Mouse (Mus musculus): ENCODE results near the gene Gstp1. TPM values are rescaled to one million over a fixed set of nuclear protein-coding genes. Genes with fewer than 3 reads are reported as not detected.
A peak's percentile ranks its signal among the peaks of the same experiment; 100 is the strongest.

Gene Gstp1
- polyA plus RNA-seq, 1 experiment: 88.6 TPM

DNA sequence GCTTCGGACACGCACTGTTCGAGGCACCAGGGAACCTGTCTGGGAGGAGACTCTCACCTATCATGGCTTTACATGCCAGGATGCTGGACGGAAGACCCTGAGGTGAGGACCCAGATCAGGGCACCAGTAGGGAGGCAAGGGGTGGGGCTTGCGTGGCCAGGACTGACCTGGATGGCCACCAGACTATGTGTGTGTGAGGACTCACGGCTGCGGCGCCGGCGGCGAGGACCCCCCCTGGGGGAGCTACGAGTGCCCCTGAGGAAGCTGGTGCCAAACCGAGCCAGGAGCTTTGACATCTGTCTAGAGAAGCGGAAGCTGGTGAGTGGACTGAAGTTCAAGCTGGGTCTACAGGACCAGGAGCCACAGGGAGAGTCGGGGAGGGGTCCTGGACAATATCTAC, 33.5 kb downstream of the Gstp1 start:
- Histone ChIP-seq H3K27me3 (ENCODE audit: control insufficient read depth, insufficient read depth, low read length) (no peaks in the 10 kb centered on the region), H3K36me3 (ENCODE audit: control insufficient read depth, insufficient read depth, low read length) (no peaks in the 10 kb centered on the region; the same call in none of the 2 replicates), H3K4me3 (ENCODE audit: control insufficient read depth, low read depth, low read length) (no peak overlapping the region), H3K27ac (ENCODE audit: control insufficient read depth, insufficient read depth, low read depth, low read length) (no peak overlapping the region), H3K4me1 (ENCODE audit: control insufficient read depth, insufficient read depth, low read length) (peaks cover 15% of the 10 kb centered on the region)
- TF ChIP-seq POLR2A (IDR thresholded peaks at IDR 0.05; ENCODE audit: control insufficient read depth, low read depth, low read length) (no peak), CTCF (IDR thresholded peaks at IDR 0.05; ENCODE audit: control insufficient read depth, insufficient read depth, insufficient replicate concordance, low read depth, low read length) (no peak)

DNA sequence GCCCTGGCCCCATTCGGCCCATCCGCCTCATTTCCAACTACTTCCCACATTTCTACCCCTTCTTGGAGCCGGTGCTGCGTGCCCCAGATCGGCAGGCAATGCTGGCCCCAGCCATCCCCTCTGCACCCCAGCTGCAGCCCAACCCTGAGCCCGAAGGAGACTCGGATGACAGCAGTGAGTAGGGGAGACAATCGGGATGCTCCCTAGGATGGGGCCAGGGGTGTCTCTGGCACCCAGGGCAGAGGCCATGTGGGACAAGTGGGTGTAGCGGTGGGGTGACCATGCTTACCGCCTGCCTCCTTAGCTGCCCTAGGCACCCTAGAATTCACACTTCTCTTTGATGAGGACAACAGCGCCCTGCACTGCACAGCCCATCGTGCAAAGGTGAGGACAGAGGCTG, 34.1 kb downstream of the Gstp1 start:
- TF ChIP-seq POLR2A (IDR thresholded peaks at IDR 0.05; ENCODE audit: control insufficient read depth, low read depth, low read length) (no peak), CTCF (IDR thresholded peaks at IDR 0.05; ENCODE audit: control insufficient read depth, insufficient read depth, insufficient replicate concordance, low read depth, low read length) (no peak)
- peaks cover 19% of the 10 kb centered on the region for H3K4me1 ChIP-seq (ENCODE audit: control insufficient read depth, insufficient read depth, low read length)
- H3K27ac ChIP-seq (ENCODE audit: control insufficient read depth, insufficient read depth, low read depth, low read length): no peak overlapping the region
- no peaks in the 10 kb centered on the region for H3K27me3 ChIP-seq (ENCODE audit: control insufficient read depth, insufficient read depth, low read length)
- H3K36me3 ChIP-seq (ENCODE audit: control insufficient read depth, insufficient read depth, low read length): no peaks in the 10 kb centered on the region; the same call in none of the 2 replicates
- no peak overlapping the region for H3K4me3 ChIP-seq (ENCODE audit: control insufficient read depth, low read depth, low read length)

DNA sequence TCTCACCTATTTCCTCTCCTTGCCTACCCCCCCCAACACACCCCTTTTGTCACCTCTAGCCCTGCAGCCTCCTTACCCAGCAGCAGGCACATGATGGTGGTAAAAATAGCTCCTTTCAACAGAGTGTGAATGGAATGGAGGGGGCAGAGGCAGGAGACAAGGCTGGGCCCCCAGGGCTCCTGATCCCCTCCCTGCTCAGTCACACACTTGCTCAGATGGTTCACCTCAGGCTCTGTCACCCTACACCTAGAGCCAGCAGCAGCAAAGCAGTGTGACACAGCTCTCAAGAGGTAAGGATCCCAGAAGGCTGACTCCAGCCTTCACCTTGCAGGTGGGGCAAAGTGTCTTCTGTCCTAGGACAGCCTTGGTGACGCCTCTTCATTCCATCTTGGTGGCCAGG, 34.7 kb downstream of the Gstp1 start, which contains the start of gene Doc2g:
Gene Doc2g (plus strand): TSS at position 202 of the 400 bp plus-strand sequence.
- peaks cover 19% of the 10 kb centered on the region for H3K4me1 ChIP-seq (ENCODE audit: control insufficient read depth, insufficient read depth, low read length)
- no peaks in the 10 kb centered on the region; the same call in 1 of the 2 replicates for H3K36me3 ChIP-seq (ENCODE audit: control insufficient read depth, insufficient read depth, low read length)
- no peaks in the 10 kb centered on the region for H3K27me3 ChIP-seq (ENCODE audit: control insufficient read depth, insufficient read depth, low read length)
- H3K4me3 ChIP-seq (ENCODE audit: control insufficient read depth, low read depth, low read length): no peak within 1 kb of the TSS
- no peak within 1 kb of the TSS for H3K27ac ChIP-seq (ENCODE audit: control insufficient read depth, insufficient read depth, low read depth, low read length)
- TF ChIP-seq CTCF (IDR thresholded peaks at IDR 0.05; ENCODE audit: control insufficient read depth, insufficient read depth, insufficient replicate concordance, low read depth, low read length) (no peak), POLR2A (IDR thresholded peaks at IDR 0.05; ENCODE audit: control insufficient read depth, low read depth, low read length) (no peak)

DNA sequence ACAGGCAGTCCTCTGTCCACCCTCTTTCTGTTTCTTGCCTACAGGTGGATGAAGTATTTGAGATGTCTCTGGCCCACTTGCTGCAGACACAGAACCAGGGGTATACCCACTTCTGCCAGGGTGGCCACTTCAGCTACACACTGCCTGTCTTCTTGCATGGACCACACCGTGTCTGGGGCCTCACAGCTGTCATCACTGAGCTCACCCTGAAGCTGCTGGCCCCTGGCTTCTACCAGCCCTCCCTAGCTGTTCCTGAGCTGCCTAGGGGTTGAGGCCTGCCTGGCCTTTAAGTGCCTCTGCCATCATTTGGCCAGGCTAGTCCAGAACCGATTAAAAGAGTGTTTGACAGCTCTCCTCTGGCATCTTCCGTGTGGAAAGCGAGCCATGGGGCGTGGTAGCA, 36.0 kb downstream of the Gstp1 start:
- TF ChIP-seq POLR2A (IDR thresholded peaks at IDR 0.05; ENCODE audit: control insufficient read depth, low read depth, low read length) (no peak), CTCF (IDR thresholded peaks at IDR 0.05; ENCODE audit: control insufficient read depth, insufficient read depth, insufficient replicate concordance, low read depth, low read length) (no peak)
- Histone ChIP-seq H3K4me1 (ENCODE audit: control insufficient read depth, insufficient read depth, low read length) (peaks cover 19% of the 10 kb centered on the region), H3K4me3 (ENCODE audit: control insufficient read depth, low read depth, low read length) (no peak overlapping the region), H3K27ac (ENCODE audit: control insufficient read depth, insufficient read depth, low read depth, low read length) (no peak overlapping the region), H3K36me3 (ENCODE audit: control insufficient read depth, insufficient read depth, low read length) (no peaks in the 10 kb centered on the region; the same call in 1 of the 2 replicates), H3K27me3 (ENCODE audit: control insufficient read depth, insufficient read depth, low read length) (no peaks in the 10 kb centered on the region)

DNA sequence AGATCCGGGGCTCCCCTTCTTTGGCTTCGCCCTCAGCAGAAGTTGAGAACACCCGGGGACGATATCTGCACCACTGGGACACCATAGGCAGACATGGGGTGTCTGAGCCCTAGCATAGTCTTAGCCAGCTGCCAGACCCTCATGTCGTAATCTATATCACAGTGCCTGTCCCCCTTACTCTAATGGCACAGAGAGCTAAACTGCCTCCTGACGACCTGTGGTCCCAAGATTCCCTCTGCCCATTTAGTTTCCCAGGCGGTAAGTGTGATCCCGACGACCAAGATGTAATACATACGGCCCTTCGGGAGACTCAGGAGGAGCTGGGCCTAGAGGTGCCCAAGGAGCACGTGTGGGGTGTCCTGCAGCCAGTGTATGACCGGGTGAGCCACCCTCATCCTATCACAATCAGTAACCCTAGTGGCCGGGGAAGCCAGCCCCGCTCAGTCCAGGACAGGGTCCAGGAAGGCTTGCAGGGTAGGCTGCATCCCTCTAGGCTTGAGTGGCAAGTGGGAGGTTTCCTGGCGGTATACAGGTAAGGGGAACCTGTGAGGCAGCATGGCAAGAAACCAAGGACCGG, 36.7 kb downstream of the Gstp1 start:
- Histone ChIP-seq H3K27me3 (ENCODE audit: control insufficient read depth, insufficient read depth, low read length) (no peaks in the 10 kb centered on the region), H3K27ac (ENCODE audit: control insufficient read depth, insufficient read depth, low read depth, low read length) (no peak overlapping the region), H3K4me1 (ENCODE audit: control insufficient read depth, insufficient read depth, low read length) (peaks cover 19% of the 10 kb centered on the region), H3K4me3 (ENCODE audit: control insufficient read depth, low read depth, low read length) (peak overlapping the region; percentile 94), H3K36me3 (ENCODE audit: control insufficient read depth, insufficient read depth, low read length) (no peaks in the 10 kb centered on the region; the same call in 1 of the 2 replicates)
- TF ChIP-seq CTCF (IDR thresholded peaks at IDR 0.05; ENCODE audit: control insufficient read depth, insufficient read depth, insufficient replicate concordance, low read depth, low read length): no peak
- no peak for TF ChIP-seq POLR2A (IDR thresholded peaks at IDR 0.05; ENCODE audit: control insufficient read depth, low read depth, low read length)

DNA sequence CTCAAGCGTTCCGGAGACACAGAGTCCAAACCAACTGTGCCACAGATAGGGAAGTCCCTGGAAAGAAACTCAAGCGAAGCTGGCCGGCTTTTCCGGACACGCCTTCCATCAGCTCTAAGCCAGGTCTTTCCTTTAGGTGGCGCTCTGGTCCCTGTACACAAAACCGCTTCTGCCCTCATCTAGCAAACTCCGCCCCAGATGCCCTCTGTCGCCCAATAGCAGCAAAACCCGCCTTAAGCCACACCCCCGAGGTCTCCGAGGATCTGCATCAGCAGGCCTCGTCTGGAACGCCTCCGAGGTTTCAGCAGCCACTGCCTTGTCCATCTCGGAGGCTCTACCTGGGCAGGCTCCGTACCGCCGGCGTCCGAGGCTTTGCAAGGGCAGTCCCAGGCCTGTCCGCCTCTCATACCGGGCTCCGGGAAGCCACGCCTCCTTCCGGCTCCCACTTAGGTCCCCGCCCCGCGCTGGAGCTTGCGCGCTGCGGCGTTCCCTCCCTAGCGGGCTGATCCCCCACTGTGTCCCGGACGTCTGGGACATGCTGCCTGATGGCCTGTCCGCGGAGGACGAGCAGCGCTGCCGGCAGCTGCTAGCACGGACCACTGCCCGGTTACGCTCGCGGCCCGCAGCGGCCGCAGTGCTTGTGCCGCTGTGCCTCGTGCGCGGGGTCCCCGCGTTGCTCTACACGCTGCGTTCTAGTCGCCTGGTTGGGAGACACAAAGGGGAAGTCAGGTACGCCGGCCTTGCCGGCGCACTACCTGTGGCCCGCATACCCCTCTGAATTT, 37.5 kb downstream of the Gstp1 start, which contains the start of the genes Nudt8 and Gm49405:
Gene Nudt8 (plus strand): TSS at position 462 of the 782 bp plus-strand sequence.
Gene Gm49405 (plus strand): TSS at position 508 of the 782 bp plus-strand sequence.
- Histone ChIP-seq H3K4me3 (ENCODE audit: control insufficient read depth, low read depth, low read length) (peak within 1 kb of the TSS; percentile 94), H3K4me1 (ENCODE audit: control insufficient read depth, insufficient read depth, low read length) (peaks cover 19% of the 10 kb centered on the region), H3K27me3 (ENCODE audit: control insufficient read depth, insufficient read depth, low read length) (no peaks in the 10 kb centered on the region), H3K36me3 (ENCODE audit: control insufficient read depth, insufficient read depth, low read length) (no peaks in the 10 kb centered on the region), H3K27ac (ENCODE audit: control insufficient read depth, insufficient read depth, low read depth, low read length) (peak within 1 kb of the TSS; percentile 91)
- TF ChIP-seq POLR2A (IDR thresholded peaks at IDR 0.05; ENCODE audit: control insufficient read depth, low read depth, low read length): peak; percentile 48; the same call in 1 of the 2 replicates
- peak; percentile 64; the same call in 1 of the 2 replicates for TF ChIP-seq CTCF (IDR thresholded peaks at IDR 0.05; ENCODE audit: control insufficient read depth, insufficient read depth, insufficient replicate concordance, low read depth, low read length)

DNA sequence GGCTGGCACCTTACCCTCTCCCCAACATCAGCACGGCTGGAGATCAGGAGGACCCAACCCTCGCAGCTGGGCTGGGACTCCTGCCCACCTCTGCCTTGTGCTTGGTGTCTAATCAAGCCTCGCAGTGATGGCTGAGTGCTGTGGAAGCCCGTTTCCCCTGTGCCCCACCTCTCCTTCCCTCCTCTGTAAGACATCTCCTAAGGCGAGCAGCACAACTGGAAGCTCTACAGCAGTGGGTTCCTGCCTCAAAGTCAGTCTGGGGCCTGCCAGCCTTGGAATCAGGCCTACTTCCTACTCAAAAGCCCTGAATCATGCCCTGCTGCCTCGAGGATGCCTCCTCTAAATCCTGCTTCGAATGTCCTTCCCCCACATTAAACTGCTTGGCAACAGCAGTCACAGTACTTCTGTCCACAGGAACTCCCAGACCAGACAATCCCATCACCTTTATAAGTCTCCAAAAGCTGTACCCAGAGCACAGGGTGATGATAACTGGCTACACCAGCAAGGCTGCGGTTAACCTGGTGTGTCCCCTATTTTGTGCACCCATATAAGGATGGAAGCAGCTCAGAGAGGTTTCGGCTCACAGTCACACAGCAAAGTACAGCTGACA, 38.6 kb downstream of the Gstp1 start:
- Histone ChIP-seq H3K4me1 (ENCODE audit: control insufficient read depth, insufficient read depth, low read length) (peaks cover 19% of the 10 kb centered on the region), H3K4me3 (ENCODE audit: control insufficient read depth, low read depth, low read length) (no peak overlapping the region), H3K36me3 (ENCODE audit: control insufficient read depth, insufficient read depth, low read length) (no peaks in the 10 kb centered on the region), H3K27ac (ENCODE audit: control insufficient read depth, insufficient read depth, low read depth, low read length) (no peak overlapping the region), H3K27me3 (ENCODE audit: control insufficient read depth, insufficient read depth, low read length) (no peaks in the 10 kb centered on the region)
- TF ChIP-seq CTCF (IDR thresholded peaks at IDR 0.05; ENCODE audit: control insufficient read depth, insufficient read depth, insufficient replicate concordance, low read depth, low read length): no peak
- no peak for TF ChIP-seq POLR2A (IDR thresholded peaks at IDR 0.05; ENCODE audit: control insufficient read depth, low read depth, low read length)
